Mouse (Mus musculus): Measurements from ENCODE around the gene Cyp2ab1. TPM values are rescaled to one million over a fixed set of nuclear protein-coding genes. Genes with fewer than 3 reads are reported as not detected.

The Cyp2ab1 gene
- polyA plus RNA-seq (2017; shearing (Covaris generic)), result not detected

DNA sequence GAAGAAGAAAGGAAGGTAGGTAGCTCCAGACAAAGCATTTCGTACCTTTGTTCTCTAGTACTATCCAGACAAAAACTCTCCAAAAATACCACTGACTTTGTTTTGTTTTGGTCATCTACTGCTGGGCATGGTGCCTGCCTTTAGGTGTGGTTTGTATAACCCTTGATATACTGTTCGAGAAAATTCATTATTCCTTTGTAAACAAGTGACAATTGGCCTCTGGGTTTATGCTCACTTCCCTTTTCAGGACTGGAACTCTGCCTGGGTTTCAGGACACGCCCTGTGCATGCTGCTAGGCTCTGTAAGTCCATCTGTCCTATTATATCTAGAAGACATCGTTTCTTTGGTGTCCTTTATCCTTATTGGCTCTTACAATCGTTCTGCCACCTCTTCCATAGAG, at the start of gene Cyp2ab1:
Gene Cyp2ab1, minus strand, starts transcription at position 119 of the 400 bp plus-strand sequence.

DNA sequence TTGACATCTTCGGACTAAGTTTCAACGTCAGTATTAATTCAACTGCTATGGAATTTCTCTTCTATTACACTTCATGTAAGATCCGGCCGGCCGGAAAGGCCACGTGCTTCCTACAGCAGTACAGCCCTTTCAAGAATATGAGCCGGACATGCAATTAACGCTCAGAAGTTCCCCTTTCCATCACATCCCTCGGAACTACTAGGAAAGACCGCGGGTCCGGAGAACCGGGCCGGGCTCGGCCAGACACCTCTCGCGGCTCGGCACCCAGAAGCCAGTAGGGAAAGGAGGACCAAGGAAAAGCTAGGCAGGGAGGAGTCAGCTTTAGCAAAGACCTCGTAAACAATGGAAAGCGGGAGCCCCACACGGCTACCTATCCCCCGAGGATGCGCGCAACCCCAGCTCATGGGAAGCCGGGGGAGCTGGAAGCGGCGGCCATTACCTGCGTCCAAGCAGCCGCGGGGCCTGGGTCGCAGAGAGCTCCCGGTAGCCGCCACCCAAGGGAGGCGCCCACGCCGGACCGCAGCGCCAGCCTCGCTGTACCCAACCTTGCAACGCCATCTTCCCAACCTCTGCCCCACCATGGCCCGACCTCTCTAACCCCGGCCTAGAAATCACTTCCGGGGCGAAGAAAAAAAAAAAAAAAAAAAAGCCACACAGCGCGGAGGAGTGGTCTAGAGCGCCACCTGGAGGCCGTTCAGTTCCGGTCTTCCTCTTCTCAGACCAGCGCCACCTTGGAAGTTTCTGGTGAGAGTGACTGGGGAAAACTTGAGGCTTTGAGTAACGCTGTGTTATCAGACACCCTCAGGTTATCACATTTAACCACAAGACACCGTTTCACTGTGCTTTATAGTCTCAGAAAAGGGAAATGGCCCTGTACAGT, 23.2 kb downstream of the Cyp2ab1 start, which contains the start of gene Parl:
Gene Parl, minus strand, starts transcription at position 618 of the 880 bp plus-strand sequence.

Other genes starting within 250 kb of the Cyp2ab1 start
- 54.5 TPM for gene Klhl24, start 227.9 kb downstream of the Cyp2ab1 start, polyA plus RNA-seq (2017; shearing (Covaris generic))
- 20.8 TPM for gene Yeats2, start 184.3 kb downstream of the Cyp2ab1 start, polyA plus RNA-seq (2017; shearing (Covaris generic))
- 0.16 TPM for gene Map6d1, start 84.0 kb downstream of the Cyp2ab1 start, polyA plus RNA-seq (2017; shearing (Covaris generic))
- gene Parl, start 23.0 kb downstream of the Cyp2ab1 start, polyA plus RNA-seq (2017; shearing (Covaris generic)), result 85.1 TPM
- 32.8 TPM for gene Abcc5, start 101.0 kb upstream of the Cyp2ab1 start, polyA plus RNA-seq (2017; shearing (Covaris generic))
- 74.1 TPM for gene Eif2b5, start 173.4 kb upstream of the Cyp2ab1 start, polyA plus RNA-seq (2017; shearing (Covaris generic))
- gene Dvl3, start 191.6 kb upstream of the Cyp2ab1 start, polyA plus RNA-seq (2017; shearing (Covaris generic)), result 28.3 TPM
- gene Ap2m1, start 210.1 kb upstream of the Cyp2ab1 start, polyA plus RNA-seq (2017; shearing (Covaris generic)), result 410 TPM
- 71.0 TPM for gene Abcf3, start 223.2 kb upstream of the Cyp2ab1 start, polyA plus RNA-seq (2017; shearing (Covaris generic))

All from CD4-positive, CD25-positive, alpha-beta regulatory T cell (primary cell).